10 mouse cellular contexts compared by ENCODE assay signal in genomic region chr6:86578396-86578795, GRCm38 (mm10). TPM values are rescaled to one million over a fixed set of nuclear protein-coding genes. Genes with fewer than 3 reads are reported as not detected.
DNase-seq lines count a peak whose midpoint lies in the region; ATAC-seq and TF ChIP-seq lines count a peak whose summit lies in the region.
"Had no signal": no experiment of that assay in that cellular context is flagged by ENCODE, and none has a peak within 500 bp of the region (broad histone marks: within the 10 kb centered on the region; RNA-seq: fewer than 3 reads in every experiment).

No protein-coding gene starts in this region.

- no peak overlapping the region for H3K4me2 ChIP-seq in midbrain, postnatal 0 days (ENCODE audit: low read depth, low read length, poor library complexity, severe bottlenecking)
- H3K4me2 ChIP-seq: neural tube, embryonic 12.5 days had no signal

- H3K9me3 ChIP-seq in midbrain, embryonic 10.5 days (replicated peaks), result no peaks in the 10 kb centered on the region
- no peaks in the 10 kb centered on the region for H3K9me3 ChIP-seq in midbrain, postnatal 0 days (ENCODE audit: low read length)
- H3K9me3 ChIP-seq: hindbrain, embryonic 10.5 days; neural tube, embryonic 12.5 days had no signal

- H3K9ac ChIP-seq in midbrain, postnatal 0 days (replicated peaks; ENCODE audit: low read length, poor library complexity, severe bottlenecking), result no peak overlapping the region
- H3K9ac ChIP-seq: neural tube, embryonic 12.5 days had no signal

- peaks cover 13% of the 10 kb centered on the region for H3K4me1 ChIP-seq in midbrain, embryonic 10.5 days
- H3K4me1 ChIP-seq in midbrain, postnatal 0 days (ENCODE audit: insufficient read depth, low read length), result no peaks in the 10 kb centered on the region
- H3K4me1 ChIP-seq: neural tube, embryonic 12.5 days had no signal

- no peak overlapping the region for H3K4me3 ChIP-seq in midbrain, embryonic 10.5 days
- no peak overlapping the region for H3K4me3 ChIP-seq in midbrain, postnatal 0 days (ENCODE audit: low read depth, low read length)
- H3K4me3 ChIP-seq: hindbrain, embryonic 10.5 days; neural tube, embryonic 12.5 days had no signal

- no peak for ATAC-seq in cerebellum, adult (ENCODE audit: insufficient number of reproducible peaks, low FRiP score, low TSS enrichment)
- ATAC-seq in midbrain, postnatal 0 days (ENCODE audit: low FRiP score), result no peak

- peak; percentile 61 to 63 for DNase-seq in cerebellum, postnatal 10 days
- DNase-seq in midbrain, embryonic 10.5 days (ENCODE audit: low spot score), result no peak
- DNase-seq in midbrain, postnatal 0 days (ENCODE audit: low spot score), result no peak
- peak; percentile 89 for DNase-seq in large intestine, adult 2 months (ENCODE audit: low read depth, low spot score)
- no peak for DNase-seq in right cerebral cortex, adult 18-20 months
- no peak for DNase-seq in right cerebral cortex, postnatal 36 days (ENCODE audit: low spot score in 2 of 2)
- DNase-seq in left cerebral cortex, postnatal 10 days (ENCODE audit: extremely low spot score in 1 of 2, low spot score in 2 of 2), result no peak

- 0 out of 2 replicates have a peak overlapping the region, but pooled peaks have one; percentile 28 for H3K27ac ChIP-seq in midbrain, embryonic 10.5 days (replicated peaks)
- H3K27ac ChIP-seq in midbrain, postnatal 0 days (ENCODE audit: low read depth, low read length), result no peak overlapping the region
- H3K27ac ChIP-seq: hindbrain, embryonic 10.5 days; neural tube, embryonic 12.5 days had no signal

- no peak for TF ChIP-seq CTCF in midbrain, postnatal 0 days (IDR thresholded peaks at IDR 0.05)

- intact Hi-C loops in left cerebral cortex, postnatal 10 days (cut with DNase I), result no loop called here

- H3K27me3 ChIP-seq in midbrain, embryonic 10.5 days (ENCODE audit: low read depth, poor library complexity, severe bottlenecking), result no peaks in the 10 kb centered on the region
- no peaks in the 10 kb centered on the region for H3K27me3 ChIP-seq in midbrain, postnatal 0 days (ENCODE audit: insufficient read depth, low read length)
- H3K27me3 ChIP-seq: neural tube, embryonic 12.5 days had no signal

- no peaks in the 10 kb centered on the region for H3K36me3 ChIP-seq in midbrain, embryonic 10.5 days
- no peaks in the 10 kb centered on the region for H3K36me3 ChIP-seq in midbrain, postnatal 0 days (ENCODE audit: insufficient read depth, low read length)
- H3K36me3 ChIP-seq: hindbrain, embryonic 10.5 days; neural tube, embryonic 12.5 days had no signal

- 91% methylated on average over 2 of the region's 2 CpGs for WGBS in midbrain, embryonic 10.5 days
- 66% methylated on average over 2 of the region's 2 CpGs for WGBS in midbrain, postnatal 0 days
- WGBS in large intestine, adult 2 months, result 27% methylated on average over 2 of the region's 2 CpGs

RNA-seq across cellular contexts. Expression of gene Asprv1, which starts 49.6 kb away (rescaled TPM):
- 0.25 and 0.53 TPM in 2 replicates for polyA plus RNA-seq in midbrain, embryonic 10.5 days (2016; fragmentation: Nextera tagmentation; extraction: Ambion mirVana)
- total RNA-seq in midbrain, postnatal 0 days (2014; rRNA removed), result 2.0 and 4.2 TPM in 2 replicates
- polyA plus RNA-seq in midbrain, postnatal 0 days (2015; fragmentation: Nextera tagmentation; extraction: Ambion mirVana), result 1.1 and 1.2 TPM in 2 replicates
- 0.76 and 0.88 TPM in 2 replicates for polyA plus RNA-seq in large intestine, adult 2 months (2012; rRNA removed)
- total RNA-seq in left cerebral cortex, postnatal 10 days (2021), result 1 to 10 TPM; 1.3 to 1.7 TPM

RNA-seq across cellular contexts. Expression of gene Pcbp1, which starts 52.3 kb away (rescaled TPM):
- 321 and 408 TPM in 2 replicates for polyA plus RNA-seq in midbrain, embryonic 10.5 days (2016; fragmentation: Nextera tagmentation; extraction: Ambion mirVana)
- total RNA-seq in midbrain, postnatal 0 days (2014; rRNA removed), result 51.7 and 72.8 TPM in 2 replicates
- polyA plus RNA-seq in midbrain, postnatal 0 days (2015; fragmentation: Nextera tagmentation; extraction: Ambion mirVana), result 264 and 292 TPM in 2 replicates
- 163 and 168 TPM in 2 replicates for polyA plus RNA-seq in large intestine, adult 2 months (2012; rRNA removed)
- 100 to 1,000 TPM; 175 to 177 TPM for total RNA-seq in left cerebral cortex, postnatal 10 days (2021)

Comparison
In these comparisons a context has a peak if more than half of its experiments do, and no peak if none do; other contexts are left out.
1. DNase-seq: peak in cerebellum, postnatal 10 days (2 of 2) and large intestine, adult 2 months (single experiment); none in midbrain, embryonic 10.5 days (single experiment), midbrain, postnatal 0 days (single experiment), right cerebral cortex, adult 18-20 months (single experiment), right cerebral cortex, postnatal 36 days (0 of 2) and left cerebral cortex, postnatal 10 days (0 of 2).